Mouse (Mus musculus): ENCODE results near the gene Kif1c. TPM values are rescaled to one million over a fixed set of nuclear protein-coding genes. Genes with fewer than 3 reads are reported as not detected.

Kif1c gene
- polyA plus RNA-seq, 1 experiment from 2014 or later, result 4.2 TPM

GRCm38 (mm10) chr11:70681170-70681569 is 19.2 kb upstream of the Kif1c start:
- Histone ChIP-seq H3K27me3 (no peaks in the 10 kb centered on the region), H3K4me2 (no peak overlapping the region), H3K9me3 (no peaks in the 10 kb centered on the region), H3K27ac (no peak overlapping the region), H3K4me1 (peaks cover 7% of the 10 kb centered on the region), H3K36me3 (peaks cover 70% of the 10 kb centered on the region), H3K4me3 (no peak overlapping the region), H3K9ac (no peak overlapping the region)
- WGBS, result 62% methylated on average over 12 of the region's 12 CpGs
- no peak for ATAC-seq (ENCODE audit: insufficient number of reproducible peaks, insufficient read depth, low FRiP score, low TSS enrichment, low read depth)

GRCm38 (mm10) chr11:70681897-70682581 is 18.3 kb upstream of the Kif1c start:
- H3K9me3 ChIP-seq, result no peaks in the 10 kb centered on the region
- no peak overlapping the region for H3K4me3 ChIP-seq
- WGBS, result 23% methylated on average over 11 of the region's 11 CpGs
- peaks cover 61% of the 10 kb centered on the region for H3K36me3 ChIP-seq
- no peak overlapping the region for H3K27ac ChIP-seq
- peaks cover 16% of the 10 kb centered on the region for H3K4me1 ChIP-seq
- no peaks in the 10 kb centered on the region for H3K27me3 ChIP-seq
- no peak overlapping the region for H3K4me2 ChIP-seq
- ATAC-seq (ENCODE audit: insufficient number of reproducible peaks, insufficient read depth, low FRiP score, low TSS enrichment, low read depth), result no peak
- peak overlapping the region; percentile 49; the same call in 1 of the 2 replicates for H3K9ac ChIP-seq

GRCm38 (mm10) chr11:70683640-70684039 is 16.7 kb upstream of the Kif1c start:
- peaks cover 22% of the 10 kb centered on the region for H3K4me1 ChIP-seq
- H3K36me3 ChIP-seq, result peaks cover 55% of the 10 kb centered on the region
- H3K9ac ChIP-seq, result no peak overlapping the region
- no peak overlapping the region for H3K4me2 ChIP-seq
- H3K27ac ChIP-seq, result no peak overlapping the region
- WGBS, result 89% methylated on average over 5 of the region's 5 CpGs
- H3K9me3 ChIP-seq, result no peaks in the 10 kb centered on the region
- no peak for ATAC-seq (ENCODE audit: insufficient number of reproducible peaks, insufficient read depth, low FRiP score, low TSS enrichment, low read depth)
- no peak overlapping the region for H3K4me3 ChIP-seq
- no peaks in the 10 kb centered on the region for H3K27me3 ChIP-seq

GRCm38 (mm10) chr11:70686901-70687566 is 13.3 kb upstream of the Kif1c start:
- Histone ChIP-seq H3K36me3 (peaks cover 35% of the 10 kb centered on the region), H3K9ac (peak overlapping the region; percentile 91), H3K4me2 (peak overlapping the region; percentile 82), H3K27ac (peak overlapping the region; percentile 85), H3K4me1 (peaks cover 21% of the 10 kb centered on the region), H3K9me3 (no peaks in the 10 kb centered on the region), H3K4me3 (peak overlapping the region; percentile 79), H3K27me3 (no peaks in the 10 kb centered on the region)
- ATAC-seq (ENCODE audit: insufficient number of reproducible peaks, insufficient read depth, low FRiP score, low TSS enrichment, low read depth), result peak; percentile 49; the same call in 1 of the 2 replicates
- WGBS, result 4% methylated on average over 16 of the region's 16 CpGs

- Histone ChIP-seq H3K27me3 (no peaks in the 10 kb centered on the region), H3K4me3 (peak within 1 kb of the TSS; percentile 79), H3K9me3 (no peaks in the 10 kb centered on the region), H3K4me2 (peak within 1 kb of the TSS; percentile 82), H3K9ac (peak within 1 kb of the TSS; percentile 91), H3K27ac (peak within 1 kb of the TSS; percentile 85), H3K36me3 (peaks cover 28% of the 10 kb centered on the region), H3K4me1 (peaks cover 17% of the 10 kb centered on the region)
- peak; percentile 70 for ATAC-seq (ENCODE audit: insufficient number of reproducible peaks, insufficient read depth, low FRiP score, low TSS enrichment, low read depth)
- under 1% methylated on average over 50 of the region's 55 CpGs for WGBS
Observed at GRCm38 (mm10) chr11:70687601-70688199, 12.6 kb upstream of the Kif1c start, which contains the start of gene Camta2. Gene Camta2 (minus strand): TSS chr11:70688105.

GRCm38 (mm10) chr11:70688372-70688771 is 12.0 kb upstream of the Kif1c start:
- 15% methylated on average over 8 of the region's 8 CpGs for WGBS
- Histone ChIP-seq H3K9me3 (no peaks in the 10 kb centered on the region), H3K4me3 (peak overlapping the region; percentile 79), H3K27ac (peak overlapping the region; percentile 85), H3K27me3 (no peaks in the 10 kb centered on the region), H3K4me1 (peaks cover 17% of the 10 kb centered on the region), H3K36me3 (peaks cover 21% of the 10 kb centered on the region), H3K9ac (peak overlapping the region; percentile 91), H3K4me2 (peak overlapping the region; percentile 82)
- no peak for ATAC-seq (ENCODE audit: insufficient number of reproducible peaks, insufficient read depth, low FRiP score, low TSS enrichment, low read depth)

- WGBS, result 50% methylated on average over 4 of the region's 4 CpGs
- Histone ChIP-seq H3K27me3 (no peaks in the 10 kb centered on the region), H3K4me3 (no peak overlapping the region), H3K9me3 (no peaks in the 10 kb centered on the region), H3K27ac (no peak overlapping the region), H3K4me2 (no peak overlapping the region), H3K4me1 (peaks cover 17% of the 10 kb centered on the region), H3K9ac (no peak overlapping the region), H3K36me3 (peaks cover 9% of the 10 kb centered on the region; the same call in 1 of the 2 replicates)
- ATAC-seq (ENCODE audit: insufficient number of reproducible peaks, insufficient read depth, low FRiP score, low TSS enrichment, low read depth), result no peak
Observed at GRCm38 (mm10) chr11:70689578-70689977, 10.8 kb upstream of the Kif1c start.

- H3K4me1 ChIP-seq, result peaks cover 2% of the 10 kb centered on the region; the same call in 1 of the 2 replicates
- 66% methylated on average over 3 of the region's 3 CpGs for WGBS
Observed at GRCm38 (mm10) chr11:70693504-70693903, 6.8 kb upstream of the Kif1c start.

GRCm38 (mm10) chr11:70697376-70697775 is 3.0 kb upstream of the Kif1c start:
- Histone ChIP-seq H3K27me3 (no peaks in the 10 kb centered on the region), H3K36me3 (no peaks in the 10 kb centered on the region), H3K4me2 (no peak overlapping the region), H3K4me3 (no peak overlapping the region), H3K9ac (no peak overlapping the region), H3K4me1 (peaks cover 16% of the 10 kb centered on the region), H3K27ac (no peak overlapping the region), H3K9me3 (no peaks in the 10 kb centered on the region)
- no peak for ATAC-seq (ENCODE audit: insufficient number of reproducible peaks, insufficient read depth, low FRiP score, low TSS enrichment, low read depth)
- WGBS, result 69% methylated on average over 3 of the region's 3 CpGs

More at GRCm38 (mm10) chr11:70693504-70693903, 6.8 kb upstream of the Kif1c start:
- no peak for ATAC-seq (ENCODE audit: insufficient number of reproducible peaks, insufficient read depth, low FRiP score, low TSS enrichment, low read depth)
- H3K27me3 ChIP-seq, result no peaks in the 10 kb centered on the region
- no peak overlapping the region for H3K27ac ChIP-seq
- H3K36me3 ChIP-seq, result no peaks in the 10 kb centered on the region
- no peaks in the 10 kb centered on the region for H3K9me3 ChIP-seq
- no peak overlapping the region for H3K4me3 ChIP-seq
- H3K4me2 ChIP-seq, result no peak overlapping the region
- H3K9ac ChIP-seq, result no peak overlapping the region

- no peaks in the 10 kb centered on the region for H3K27me3 ChIP-seq
- WGBS, result 54% methylated on average over 2 of the region's 2 CpGs
- no peak overlapping the region for H3K27ac ChIP-seq
- no peak overlapping the region for H3K4me3 ChIP-seq
- ATAC-seq (ENCODE audit: insufficient number of reproducible peaks, insufficient read depth, low FRiP score, low TSS enrichment, low read depth), result no peak
- no peak overlapping the region for H3K9ac ChIP-seq
- peaks cover 21% of the 10 kb centered on the region for H3K4me1 ChIP-seq
- H3K9me3 ChIP-seq, result no peaks in the 10 kb centered on the region
- no peak overlapping the region for H3K4me2 ChIP-seq
- H3K36me3 ChIP-seq, result peaks cover 11% of the 10 kb centered on the region
Observed at GRCm38 (mm10) chr11:70699051-70699450, 1.3 kb upstream of the Kif1c start.

- 1% methylated on average over 34 of the region's 34 CpGs for WGBS
- no peaks in the 10 kb centered on the region for H3K9me3 ChIP-seq
- peak overlapping the region; percentile 93 for H3K27ac ChIP-seq
- H3K36me3 ChIP-seq, result peaks cover 26% of the 10 kb centered on the region
- H3K9ac ChIP-seq, result peak overlapping the region; percentile 94
- peaks cover 21% of the 10 kb centered on the region for H3K4me1 ChIP-seq
- ATAC-seq (ENCODE audit: insufficient number of reproducible peaks, insufficient read depth, low FRiP score, low TSS enrichment, low read depth), result peak; percentile 32; the same call in 1 of the 2 replicates
- H3K27me3 ChIP-seq, result no peaks in the 10 kb centered on the region
- H3K4me3 ChIP-seq, result peak overlapping the region; percentile 92
- peak overlapping the region; percentile 82 for H3K4me2 ChIP-seq
Observed at GRCm38 (mm10) chr11:70700613-70701012, 265 bp downstream of the Kif1c start.
